Mouse (Mus musculus) CH12.LX (cell line): ENCODE results near the gene Eme2. TPM values are rescaled to one million over a fixed set of nuclear protein-coding genes. Genes with fewer than 3 reads are reported as not detected.

ENCODE experiments used
- DNase-seq: peaks from one replicate; pipeline ENCODE4 v3.0.0-alpha.2; 2013; ENCODE audit errors: extremely low read depth
- H3K27ac ChIP-seq: 2 replicates; pipeline ENCODE4 v1.5.1; 2012; ENCODE audit warnings: low read depth, mild to moderate bottlenecking, control low read depth, moderate library complexity; ENCODE audit not compliant: insufficient read depth
- H3K27me3 ChIP-seq: replicated peaks from 2 replicates; pipeline ENCODE3; 2012; ENCODE audit warnings: inconsistent platforms
- H3K36me3 ChIP-seq, 2 experiments: replicated peaks in 1 of 2; 2 replicates each; pipeline versions ENCODE3 to v1.6.1; 2012; ENCODE audit warnings: inconsistent platforms in 1 of 2, low read length in 1 of 2, mild to moderate bottlenecking in 1 of 2, mixed read lengths in 1 of 2, moderate library complexity in 1 of 2; ENCODE audit not compliant: control insufficient read depth in 1 of 2, insufficient read depth in 1 of 2
- H3K4me1 ChIP-seq, 2 experiments: 2 replicates each; pipeline ENCODE4 v1.6.1; 2012; ENCODE audit warnings: inconsistent platforms in 1 of 2, moderate library complexity in 1 of 2; ENCODE audit not compliant: insufficient read depth in 2 of 2, control insufficient read depth in 1 of 2
- H3K4me2 ChIP-seq: 2 replicates; pipeline ENCODE4 v1.6.1; 2012; ENCODE audit warnings: low read depth, mild to moderate bottlenecking, control low read depth; ENCODE audit not compliant: poor library complexity, insufficient read depth, severe bottlenecking
- H3K4me3 ChIP-seq, 3 experiments: fragments of 150-350 bp in 1 of 3; sonication (generic) in 1 of 3; replicated peaks in 1 of 3; 2 replicates each; pipeline versions ENCODE3 to v1.5.1; 2011 to 2012; ENCODE audit warnings: low read depth in 2 of 3, low read length in 2 of 3, mild to moderate bottlenecking in 2 of 3, moderate library complexity in 2 of 3, control low read depth in 1 of 3, improper control_type of control experiment in 1 of 3, inconsistent platforms in 1 of 3, mixed read lengths in 1 of 3; ENCODE audit not compliant: poor library complexity in 1 of 3
- H3K79me2 ChIP-seq: replicated peaks from 2 replicates; pipeline ENCODE4 v1.6.1; 2012; ENCODE audit warnings: mild to moderate bottlenecking, moderate library complexity; ENCODE audit not compliant: control insufficient read depth, poor library complexity, insufficient read depth, severe bottlenecking; ENCODE audit errors: extremely low read depth
- H3K9ac ChIP-seq: 2 replicates; pipeline ENCODE4 v1.6.1; 2012; ENCODE audit warnings: low read depth, mild to moderate bottlenecking, control low read depth, moderate library complexity; ENCODE audit not compliant: insufficient read depth
- H3K9me3 ChIP-seq: replicated peaks from 2 replicates; pipeline ENCODE3; 2012; ENCODE audit warnings: low read length, inconsistent platforms, mixed read lengths
- CHD1 ChIP-seq: IDR thresholded peaks from 2 replicates; pipeline ENCODE4 v1.6.1; 2012; ENCODE audit warnings: low read depth, low read length, improper control_type of control experiment, inconsistent platforms
- CTCF ChIP-seq, 2 experiments: IDR thresholded peaks in 1 of 2; conservative IDR thresholded peaks in 1 of 2; 2 replicates each; pipeline ENCODE4 v1.5.1; 2011 to 2012; ENCODE audit warnings: low read depth in 2 of 2, low read length in 2 of 2, improper control_type of control experiment in 1 of 2, inconsistent platforms in 1 of 2, mild to moderate bottlenecking in 1 of 2, moderate library complexity in 1 of 2
- E2F4 ChIP-seq: IDR thresholded peaks from 2 replicates; pipeline ENCODE4 v1.6.1; 2011; ENCODE audit warnings: low read depth, low read length, improper control_type of control experiment; ENCODE audit not compliant: insufficient replicate concordance
- ELF1 ChIP-seq: IDR thresholded peaks from 2 replicates; pipeline ENCODE4 v1.6.1; 2014; ENCODE audit warnings: low read depth, mild to moderate bottlenecking, inconsistent platforms, low read length, improper control_type of control experiment
- ETS1 ChIP-seq: conservative IDR thresholded peaks from 2 replicates; pipeline ENCODE4 v1.6.1; 2012; ENCODE audit warnings: low read depth, mild to moderate bottlenecking, inconsistent platforms, low read length, improper control_type of control experiment, moderate library complexity
- GABPA ChIP-seq: IDR thresholded peaks from 2 replicates; pipeline ENCODE4 v1.6.1; 2012; ENCODE audit warnings: low read depth, low read length, improper control_type of control experiment, inconsistent platforms; ENCODE audit not compliant: insufficient replicate concordance
- JUND ChIP-seq: conservative IDR thresholded peaks from 2 replicates; pipeline ENCODE4 v1.6.1; 2011; ENCODE audit warnings: low read depth, low read length, improper control_type of control experiment
- KAT2A ChIP-seq: IDR thresholded peaks from 2 replicates; pipeline ENCODE4 v1.6.1; 2012; ENCODE audit warnings: low read length, improper control_type of control experiment, inconsistent platforms; ENCODE audit not compliant: insufficient replicate concordance
- MAFK ChIP-seq: IDR thresholded peaks from 2 replicates; pipeline ENCODE4 v1.6.1; 2011; ENCODE audit warnings: low read length, improper control_type of control experiment; ENCODE audit not compliant: insufficient replicate concordance
- MAX ChIP-seq: IDR thresholded peaks from 2 replicates; pipeline ENCODE4 v1.6.1; 2011; ENCODE audit warnings: low read length, improper control_type of control experiment
- MAZ ChIP-seq: IDR thresholded peaks from 2 replicates; pipeline ENCODE4 v1.6.1; 2012; ENCODE audit warnings: low read depth, mild to moderate bottlenecking, inconsistent platforms, low read length, improper control_type of control experiment, moderate library complexity
- MEF2A ChIP-seq: IDR thresholded peaks from 2 replicates; pipeline ENCODE4 v1.6.1; 2014; ENCODE audit warnings: low read depth, mild to moderate bottlenecking, inconsistent platforms, low read length, improper control_type of control experiment, borderline replicate concordance
- MXI1 ChIP-seq: IDR thresholded peaks from 2 replicates; pipeline ENCODE4 v1.6.1; 2011; ENCODE audit warnings: mild to moderate bottlenecking, low read depth, low read length, improper control_type of control experiment
- NELFE ChIP-seq: IDR thresholded peaks from 2 replicates; pipeline ENCODE4 v1.6.1; 2011; ENCODE audit warnings: low read depth, low read length, improper control_type of control experiment
- POLR2AphosphoS2 ChIP-seq: IDR thresholded peaks from 2 replicates; pipeline ENCODE4 v1.6.1; 2011; ENCODE audit warnings: low read depth, low read length, improper control_type of control experiment
- RAD21 ChIP-seq: IDR thresholded peaks from 2 replicates; pipeline ENCODE4 v1.6.1; 2011; ENCODE audit warnings: low read depth, mild to moderate bottlenecking, low read length, improper control_type of control experiment, moderate library complexity
- RCOR1 ChIP-seq: conservative IDR thresholded peaks from 2 replicates; pipeline ENCODE4 v1.6.1; 2012; ENCODE audit warnings: low read depth, mild to moderate bottlenecking, inconsistent platforms, low read length, improper control_type of control experiment
- SIN3A ChIP-seq: IDR thresholded peaks from 2 replicates; pipeline ENCODE4 v1.6.1; 2012; ENCODE audit warnings: low read length, improper control_type of control experiment, inconsistent platforms
- SMC3 ChIP-seq: IDR thresholded peaks from 2 replicates; pipeline ENCODE4 v1.6.1; 2011; ENCODE audit warnings: low read depth, low read length, improper control_type of control experiment
- TBP ChIP-seq: conservative IDR thresholded peaks from 2 replicates; pipeline ENCODE4 v1.6.1; 2011; ENCODE audit warnings: low read depth, low read length, improper control_type of control experiment
- TCF12 ChIP-seq: IDR thresholded peaks from 2 replicates; pipeline ENCODE4 v1.6.1; 2014; ENCODE audit warnings: low read depth, mild to moderate bottlenecking, inconsistent platforms, low read length, improper control_type of control experiment
- USF1 ChIP-seq: IDR thresholded peaks from 2 replicates; pipeline ENCODE4 v1.6.1; 2014; ENCODE audit warnings: low read depth, mild to moderate bottlenecking, inconsistent platforms, low read length, improper control_type of control experiment
- USF2 ChIP-seq: conservative IDR thresholded peaks from 2 replicates; pipeline ENCODE4 v1.6.1; 2011; ENCODE audit warnings: low read depth, low read length, improper control_type of control experiment
- ZC3H11A ChIP-seq: IDR thresholded peaks from 2 replicates; pipeline ENCODE4 v1.6.1; 2012; ENCODE audit warnings: low read depth, mild to moderate bottlenecking, inconsistent platforms, low read length, improper control_type of control experiment
- dilution Hi-C: fragments of 300-500 bp; cut with MboI; formaldehyde crosslinking; loops from 2 replicates; pipeline ENCODE4 v1.14.3; 2020; ENCODE audit warnings: low sequenced_read_pairs; ENCODE audit not compliant: extremely low pct_unique_long_range_greater_than_20kb, extremely low pct_ligation_motif_present
- in situ Hi-C: fragments of 300-500 bp; cut with MboI; formaldehyde crosslinking; loops from 3 replicates; pipeline ENCODE4 v1.14.3; 2019; ENCODE audit warnings: low sequenced_read_pairs, low pct_ligation_motif_present, low pct_unique_long_range_greater_than_20kb, mixed read lengths
- polyA plus RNA-seq: library from polyadenylated mRNA; unstranded; fragments of >175 nt; gene quantifications from 2 replicates; pipeline ENCODE4 v1.2.1, GENCODE M21; 2012; ENCODE audit warnings: low read depth; ENCODE audit not compliant: insufficient read length
- total RNA-seq, 2 experiments: library from RNA; depleted of rRNA; stranded (reverse); fragments of 300-350 nt in 1 of 2; fragments of >200 nt in 1 of 2; gene quantifications; 2 replicates each; pipeline ENCODE4 v1.2.3; 2012 to 2014

Gene Eme2
- total and polyA plus RNA-seq, 3 experiments = 12.7 to 19.7 (median 16.9) TPM

- dilution Hi-C loops (no loop called here), in situ Hi-C loops (no loop called here)
- Histone ChIP-seq H3K4me1 (peaks cover 9 to 16% of the 10 kb centered on the region in 2 experiments; a peak in 3 of 4 replicates), H3K27me3 (no peaks in the 10 kb centered on the region), H3K4me3 (no peak overlapping the region), H3K9me3 (no peaks in the 10 kb centered on the region), H3K36me3 (peaks cover 99 to 100% of the 10 kb centered on the region in 2 experiments), H3K79me2 (no peaks in the 10 kb centered on the region), H3K27ac (no peak overlapping the region), H3K4me2 (no peak overlapping the region), H3K9ac (no peak overlapping the region)
- no peak for DNase-seq
- TF ChIP-seq RAD21 = no peak
- no peak for TF ChIP-seq KAT2A
- TF ChIP-seq ETS1 = no peak
- no peak for TF ChIP-seq USF1
- no peak for TF ChIP-seq MAX
- TF ChIP-seq MAZ = no peak
- no peak for TF ChIP-seq NELFE
- no peak for TF ChIP-seq USF2
- TF ChIP-seq ELF1 = no peak
- TF ChIP-seq TBP = no peak
- no peak for TF ChIP-seq SIN3A
- no peak for TF ChIP-seq MAFK
- no peak for TF ChIP-seq SMC3
- TF ChIP-seq TCF12 = no peak
- TF ChIP-seq POLR2AphosphoS2 = no peak
- no peak for TF ChIP-seq ZC3H11A
- no peak for TF ChIP-seq CTCF (conservative IDR thresholded peaks at IDR 0.05 in 1 of 2, IDR thresholded peaks at IDR 0.05 in 1 of 2; ENCODE audit: low read depth in 2 of 2, low read length in 2 of 2)
- no peak for TF ChIP-seq MEF2A
- TF ChIP-seq RCOR1 = no peak
Observed at GRCm38 (mm10) chr17:24902124-24902523, 7.2 kb upstream of the Eme2 start.

GRCm38 (mm10) chr17:24900014-24900413 is 5.1 kb upstream of the Eme2 start:
- H3K4me2 ChIP-seq = no peak overlapping the region
- H3K36me3 ChIP-seq = peaks cover 81 to 88% of the 10 kb centered on the region in 2 experiments
- no peak for DNase-seq
- TF ChIP-seq CHD1 (no peak), ETS1 (no peak), GABPA (no peak), RAD21 (no peak), E2F4 (no peak), JUND (no peak), MXI1 (no peak), MAX (no peak), MAZ (no peak)
- TF ChIP-seq, all 38 proteins: peak for 0
- Histone ChIP-seq H3K27ac (no peak overlapping the region), H3K4me3 (no peak overlapping the region), H3K9me3 (no peaks in the 10 kb centered on the region), H3K4me1 (peaks cover 12 to 25% of the 10 kb centered on the region in 2 experiments), H3K79me2 (peaks cover 4% of the 10 kb centered on the region; the same call in 1 of the 2 replicates), H3K27me3 (no peaks in the 10 kb centered on the region), H3K9ac (no peak overlapping the region)
- in situ Hi-C loops = no loop called here
- dilution Hi-C loops = no loop called here
